Mouse (Mus musculus): Measurements from ENCODE around the gene Edar.
"Not testable (repeated sequence)": the region's sequence is repeated elsewhere in the genome, so short reads cannot be mapped to it uniquely, and the experiment has no call there.

Edar gene

GRCm38 (mm10) chr10:58675533-58675932 is at the start of gene Edar:
Edar (minus strand) TSS chr10:58675654.
- DNase-seq (ENCODE audit: extremely low spot score, low read depth, low spot score), result peak; percentile 49

- DNase-seq (ENCODE audit: extremely low spot score, low read depth, low spot score), result not testable (repeated sequence)
These were observed 42.7 kb upstream of the Edar start, which contains the start of gene Gm17542 for GRCm38 (mm10) chr10:58718110-58718509. Gm17542 (minus strand) TSS chr10:58718210.

GRCm38 (mm10) chr10:58714789-58715148 is 39.3 kb upstream of the Edar start:
- DNase-seq (ENCODE audit: extremely low spot score, low read depth, low spot score), result peak; percentile 16

GRCm38 (mm10) chr10:58713855-58714788 is 38.7 kb upstream of the Edar start:
- DNase-seq (ENCODE audit: extremely low spot score, low read depth, low spot score), result no peak

- DNase-seq (ENCODE audit: extremely low spot score, low read depth, low spot score), result no peak
These were observed 37.8 kb upstream of the Edar start for GRCm38 (mm10) chr10:58713225-58713624.

GRCm38 (mm10) chr10:58709021-58709420 is 33.6 kb upstream of the Edar start:
- no peak for DNase-seq (ENCODE audit: extremely low spot score, low read depth, low spot score)

GRCm38 (mm10) chr10:58700578-58700977 is 25.1 kb upstream of the Edar start:
- no peak for DNase-seq (ENCODE audit: extremely low spot score, low read depth, low spot score)

- no peak for DNase-seq (ENCODE audit: extremely low spot score, low read depth, low spot score)
These were observed 24.7 kb upstream of the Edar start for GRCm38 (mm10) chr10:58700160-58700559.

- DNase-seq (ENCODE audit: extremely low spot score, low read depth, low spot score), result no peak
These were observed 23.5 kb upstream of the Edar start for GRCm38 (mm10) chr10:58698955-58699354.

GRCm38 (mm10) chr10:58691051-58691450 is 15.6 kb upstream of the Edar start:
- DNase-seq (ENCODE audit: extremely low spot score, low read depth, low spot score), result no peak

GRCm38 (mm10) chr10:58679298-58679697 is 3.8 kb upstream of the Edar start:
- no peak for DNase-seq (ENCODE audit: extremely low spot score, low read depth, low spot score)

GRCm38 (mm10) chr10:58673278-58674061 is 2.0 kb downstream of the Edar start:
- DNase-seq (ENCODE audit: extremely low spot score, low read depth, low spot score), result no peak

GRCm38 (mm10) chr10:58672557-58673277 is 2.7 kb downstream of the Edar start:
- no peak for DNase-seq (ENCODE audit: extremely low spot score, low read depth, low spot score)

- no peak for DNase-seq (ENCODE audit: extremely low spot score, low read depth, low spot score)
These were observed 11.6 kb downstream of the Edar start for GRCm38 (mm10) chr10:58663868-58664267.

GRCm38 (mm10) chr10:58663417-58663816 is 12.0 kb downstream of the Edar start:
- no peak for DNase-seq (ENCODE audit: extremely low spot score, low read depth, low spot score)

GRCm38 (mm10) chr10:58659268-58659986 is 16.0 kb downstream of the Edar start:
- no peak for DNase-seq (ENCODE audit: extremely low spot score, low read depth, low spot score)

- DNase-seq (ENCODE audit: extremely low spot score, low read depth, low spot score), result no peak
These were observed 17.7 kb downstream of the Edar start for GRCm38 (mm10) chr10:58657731-58658130.

GRCm38 (mm10) chr10:58653679-58654078 is 21.8 kb downstream of the Edar start:
- DNase-seq (ENCODE audit: extremely low spot score, low read depth, low spot score), result no peak

- no peak for DNase-seq (ENCODE audit: extremely low spot score, low read depth, low spot score)
These were observed 22.7 kb downstream of the Edar start for GRCm38 (mm10) chr10:58652418-58653394.
